Mouse (Mus musculus) thymus, adult 2 months (tissue): ENCODE measurements around the gene Erbin. TPM values are rescaled to one million over a fixed set of nuclear protein-coding genes. Genes with fewer than 3 reads are reported as not detected.

Source experiments
- DNase-seq: peaks from one replicate; pipeline ENCODE4 v3.0.0; 2021
- H3K27ac ChIP-seq: fragments of 200-500 bp; 2 replicates; pipeline ENCODE4 v1.5.1; 2012; ENCODE audit warnings: low read length, control low read depth; ENCODE audit not compliant: control insufficient read depth, insufficient read depth
- H3K27me3 ChIP-seq: fragments of 200-500 bp; 2 replicates; pipeline ENCODE4 v1.6.1; 2012; ENCODE audit warnings: mild to moderate bottlenecking, low read length, moderate library complexity, mixed read lengths; ENCODE audit not compliant: control insufficient read depth, insufficient read depth
- H3K36me3 ChIP-seq: fragments of 200-500 bp; 2 replicates; pipeline ENCODE4 v1.6.1; 2012; ENCODE audit warnings: mild to moderate bottlenecking, low read length, moderate library complexity; ENCODE audit not compliant: control insufficient read depth, insufficient read depth
- H3K4me1 ChIP-seq: fragments of 200-500 bp; replicated peaks from 2 replicates; pipeline ENCODE4 v1.6.1; 2012; ENCODE audit warnings: low read length; ENCODE audit not compliant: control insufficient read depth, insufficient read depth
- H3K4me3 ChIP-seq: fragments of 200-500 bp; 2 replicates; pipeline ENCODE4 v1.5.1; 2012; ENCODE audit warnings: mild to moderate bottlenecking, low read length, control low read depth, moderate library complexity; ENCODE audit not compliant: control insufficient read depth, insufficient read depth
- CTCF ChIP-seq: fragments of 200-500 bp; IDR thresholded peaks from 2 replicates; pipeline ENCODE4 v1.5.1; 2012; ENCODE audit warnings: mild to moderate bottlenecking, control low read depth, low read length, moderate library complexity, borderline replicate concordance; ENCODE audit not compliant: control insufficient read depth, poor library complexity, insufficient read depth; ENCODE audit errors: extremely low read depth
- POLR2A ChIP-seq: fragments of 200-500 bp; IDR thresholded peaks from 2 replicates; pipeline ENCODE4 v1.6.1; 2012; ENCODE audit warnings: mild to moderate bottlenecking, low read length, control low read depth, moderate library complexity; ENCODE audit not compliant: control insufficient read depth, poor library complexity, insufficient read depth; ENCODE audit errors: extremely low read depth
- WGBS: fragments of 180-500 bp; shearing (Covaris S2); methylation state at CpG from one replicate; pipeline ENCODE4 v1.1.7; 2018; 5-methylcytosine and 5-hydroxymethylcytosine counted together
- polyA plus RNA-seq: library from polyadenylated mRNA; depleted of rRNA; stranded (reverse); fragments of >200 nt; gene quantifications from 2 replicates; pipeline ENCODE4 v1.2.3, GENCODE M21; 2012

Erbin gene
- polyA plus RNA-seq, 1 experiment: 20.4 TPM

GRCm38 (mm10) chr13:103838619-103839018 lies 81.7 kb downstream of the Erbin start:
- TF ChIP-seq CTCF (no peak), POLR2A (no peak)
- Histone ChIP-seq H3K36me3 (peaks cover 66% of the 10 kb centered on the region), H3K4me1 (no peaks in the 10 kb centered on the region), H3K4me3 (no peak overlapping the region), H3K27ac (no peak overlapping the region), H3K27me3 (no peaks in the 10 kb centered on the region)
- WGBS: 100% methylated on average over 2 of the region's 2 CpGs
- DNase-seq: no peak

GRCm38 (mm10) chr13:103829623-103830135 lies 90.6 kb downstream of the Erbin start:
- no peak for TF ChIP-seq CTCF
- no peak for TF ChIP-seq POLR2A
- Histone ChIP-seq H3K27ac (no peak overlapping the region), H3K36me3 (peaks cover 58% of the 10 kb centered on the region), H3K4me3 (no peak overlapping the region), H3K4me1 (no peaks in the 10 kb centered on the region), H3K27me3 (no peaks in the 10 kb centered on the region)
- WGBS: 96% methylated on average over 2 of the region's 2 CpGs
- DNase-seq: no peak

GRCm38 (mm10) chr13:103822270-103822669 lies 98.0 kb downstream of the Erbin start:
- Histone ChIP-seq H3K4me3 (no peak overlapping the region), H3K27me3 (no peaks in the 10 kb centered on the region), H3K4me1 (no peaks in the 10 kb centered on the region), H3K36me3 (peaks cover 26% of the 10 kb centered on the region), H3K27ac (no peak overlapping the region)
- WGBS: 78% methylated on average over 1 of the region's 1 CpGs
- no peak for DNase-seq
- TF ChIP-seq POLR2A: no peak
- no peak for TF ChIP-seq CTCF

GRCm38 (mm10) chr13:103819377-103819776 lies 100.9 kb downstream of the Erbin start:
- no peak for DNase-seq
- H3K27me3 ChIP-seq: no peaks in the 10 kb centered on the region
- 95% methylated on average over 5 of the region's 5 CpGs for WGBS
- no peak overlapping the region for H3K4me3 ChIP-seq
- peaks cover 28% of the 10 kb centered on the region for H3K36me3 ChIP-seq
- TF ChIP-seq CTCF: no peak
- H3K27ac ChIP-seq: no peak overlapping the region
- H3K4me1 ChIP-seq: no peaks in the 10 kb centered on the region

- WGBS: 96% methylated on average over 3 of the region's 3 CpGs
- TF ChIP-seq CTCF (no peak), POLR2A (no peak)
- Histone ChIP-seq H3K36me3 (peaks cover 29% of the 10 kb centered on the region), H3K27ac (no peak overlapping the region), H3K4me1 (no peaks in the 10 kb centered on the region), H3K27me3 (no peaks in the 10 kb centered on the region), H3K4me3 (no peak overlapping the region)
- no peak for DNase-seq
These were observed 102.4 kb downstream of the Erbin start for GRCm38 (mm10) chr13:103817935-103818334.

GRCm38 (mm10) chr13:103807464-103807863 lies 112.8 kb downstream of the Erbin start:
- H3K27me3 ChIP-seq: no peaks in the 10 kb centered on the region
- no peaks in the 10 kb centered on the region for H3K4me1 ChIP-seq
- TF ChIP-seq POLR2A (no peak), CTCF (no peak)
- peaks cover under 1% of the 10 kb centered on the region; the same call in 1 of the 2 replicates for H3K36me3 ChIP-seq
- no peak overlapping the region for H3K4me3 ChIP-seq
- no peak for DNase-seq
- 87% methylated on average over 5 of the region's 5 CpGs for WGBS
- H3K27ac ChIP-seq: no peak overlapping the region

GRCm38 (mm10) chr13:103806210-103806851 lies 114.0 kb downstream of the Erbin start:
- no peak for DNase-seq
- Histone ChIP-seq H3K36me3 (no peaks in the 10 kb centered on the region), H3K4me3 (no peak overlapping the region), H3K4me1 (no peaks in the 10 kb centered on the region), H3K27me3 (no peaks in the 10 kb centered on the region), H3K27ac (no peak overlapping the region)
- WGBS: 92% methylated on average over 6 of the region's 6 CpGs
- TF ChIP-seq POLR2A: no peak
- no peak for TF ChIP-seq CTCF
